Mouse (Mus musculus) neural tube, embryonic 15.5 days (tissue): ENCODE data around the gene Zhx3. TPM values are rescaled to one million over a fixed set of nuclear protein-coding genes. Genes with fewer than 3 reads are reported as not detected.

ENCODE experiments used
- ATAC-seq: fragments of 200-750 bp; cut with Nextera tagmentation; 2 replicates; pipeline ENCODE4 v1.8.0; 2017; ENCODE audit warnings: mild to moderate bottlenecking, moderate TSS enrichment, moderate library complexity; ENCODE audit not compliant: low FRiP score
- H3K27ac ChIP-seq: fragments of 300-500 bp; sonication (generic); replicated peaks from 2 replicates; pipeline ENCODE4 v1.5.1; 2015; ENCODE audit warnings: mild to moderate bottlenecking, inconsistent platforms
- H3K27me3 ChIP-seq: fragments of 300-500 bp; sonication (generic); replicated peaks from 2 replicates; pipeline ENCODE4 v1.6.1; 2015; ENCODE audit warnings: inconsistent platforms
- H3K36me3 ChIP-seq: fragments of 300-500 bp; sonication (generic); 2 replicates; pipeline ENCODE4 v1.6.1; 2015; ENCODE audit warnings: inconsistent platforms
- H3K4me1 ChIP-seq: fragments of 300-500 bp; sonication (generic); 2 replicates; pipeline ENCODE4 v1.6.1; 2015; ENCODE audit warnings: inconsistent platforms
- H3K4me2 ChIP-seq: fragments of 300-500 bp; sonication (generic); 2 replicates; pipeline ENCODE4 v1.6.1; 2015; ENCODE audit warnings: inconsistent platforms, mild to moderate bottlenecking, moderate library complexity
- H3K4me3 ChIP-seq: fragments of 300-500 bp; sonication (generic); replicated peaks from 2 replicates; pipeline ENCODE4 v1.5.1; 2015; ENCODE audit warnings: mild to moderate bottlenecking, inconsistent platforms
- H3K9ac ChIP-seq: fragments of 300-500 bp; sonication (generic); replicated peaks from 2 replicates; pipeline ENCODE4 v1.6.1; 2015; ENCODE audit warnings: mild to moderate bottlenecking, inconsistent platforms
- H3K9me3 ChIP-seq: fragments of 300-500 bp; sonication (generic); replicated peaks from 2 replicates; pipeline ENCODE4 v1.6.1; 2016; ENCODE audit warnings: inconsistent platforms
- WGBS: fragments of 180-500 bp; shearing (Covaris S2); methylation state at CpG from one replicate; pipeline ENCODE4 v1.1.7; 2015; ENCODE audit warnings: mixed read lengths; 5-methylcytosine and 5-hydroxymethylcytosine counted together
- polyA plus RNA-seq: library from polyadenylated mRNA; unstranded; fragments of >200 nt; fragmentation: Nextera tagmentation; extraction: Ambion mirVana; gene quantifications from 2 replicates; pipeline ENCODE4 v1.2.1, GENCODE M21; 2015

Gene Zhx3
- polyA plus RNA-seq = 17.6 and 17.9 TPM in 2 replicates

GRCm38 (mm10) chr2:160872890-160873382 is at the start of gene Zhx3:
Gene Zhx3, minus strand, starts transcription at chr2:160872998.
- under 1% methylated on average over 40 of the region's 48 CpGs for WGBS
- H3K9ac ChIP-seq = peak within 1 kb of the TSS; percentile 100
- peak; percentile 98 for ATAC-seq

DNA sequence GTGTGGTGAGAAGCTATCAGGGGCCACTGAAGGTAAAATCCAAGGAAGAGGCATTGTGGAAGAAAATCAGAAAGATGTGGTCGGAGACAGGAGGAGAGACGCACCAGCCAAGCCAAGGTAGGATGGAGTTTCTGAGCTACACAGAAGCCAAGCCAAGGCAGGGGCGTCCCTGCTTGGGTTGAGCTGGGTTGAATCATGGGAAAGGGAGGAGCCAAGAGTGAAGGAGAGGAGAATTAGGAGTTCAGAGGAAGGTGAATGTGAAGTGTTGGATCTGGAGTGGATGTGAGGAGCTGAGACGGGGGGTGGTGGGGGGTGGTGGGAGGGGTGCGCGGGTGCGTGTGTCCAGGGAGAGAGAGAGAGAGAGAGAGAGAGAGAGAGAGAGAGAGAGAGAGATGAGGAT is 48.5 kb upstream of the Zhx3 start:
- no peaks in the 10 kb centered on the region; the same call in 1 of the 2 replicates for H3K4me1 ChIP-seq
- H3K9ac ChIP-seq = no peak overlapping the region
- no peak overlapping the region for H3K27ac ChIP-seq
- WGBS = 78% methylated on average over 5 of the region's 7 CpGs
- H3K9me3 ChIP-seq = no peaks in the 10 kb centered on the region
- H3K4me2 ChIP-seq = no peak overlapping the region
- ATAC-seq = no peak
- no peak overlapping the region for H3K4me3 ChIP-seq
- no peaks in the 10 kb centered on the region; the same call in 1 of the 2 replicates for H3K27me3 ChIP-seq
- H3K36me3 ChIP-seq = no peaks in the 10 kb centered on the region

More at GRCm38 (mm10) chr2:160872890-160873382, at the start of gene Zhx3:
- no peaks in the 10 kb centered on the region for H3K36me3 ChIP-seq
- peak within 1 kb of the TSS; percentile 99 for H3K27ac ChIP-seq
- H3K4me2 ChIP-seq = peak within 1 kb of the TSS; percentile 75
- peaks cover 20% of the 10 kb centered on the region for H3K4me1 ChIP-seq
- no peaks in the 10 kb centered on the region for H3K9me3 ChIP-seq
- H3K4me3 ChIP-seq = peak within 1 kb of the TSS; percentile 98
- H3K27me3 ChIP-seq = no peaks in the 10 kb centered on the region

- no peaks in the 10 kb centered on the region for H3K4me1 ChIP-seq
- no peak for ATAC-seq
- no peak overlapping the region for H3K9ac ChIP-seq
- no peak overlapping the region for H3K4me3 ChIP-seq
- no peak overlapping the region for H3K4me2 ChIP-seq
- H3K27me3 ChIP-seq = no peaks in the 10 kb centered on the region; the same call in 1 of the 2 replicates
- H3K36me3 ChIP-seq = no peaks in the 10 kb centered on the region
- H3K9me3 ChIP-seq = no peaks in the 10 kb centered on the region
- WGBS = 81% methylated on average over 2 of the region's 2 CpGs
- H3K27ac ChIP-seq = no peak overlapping the region
Observed at GRCm38 (mm10) chr2:160918930-160919215, 46.1 kb upstream of the Zhx3 start.

DNA sequence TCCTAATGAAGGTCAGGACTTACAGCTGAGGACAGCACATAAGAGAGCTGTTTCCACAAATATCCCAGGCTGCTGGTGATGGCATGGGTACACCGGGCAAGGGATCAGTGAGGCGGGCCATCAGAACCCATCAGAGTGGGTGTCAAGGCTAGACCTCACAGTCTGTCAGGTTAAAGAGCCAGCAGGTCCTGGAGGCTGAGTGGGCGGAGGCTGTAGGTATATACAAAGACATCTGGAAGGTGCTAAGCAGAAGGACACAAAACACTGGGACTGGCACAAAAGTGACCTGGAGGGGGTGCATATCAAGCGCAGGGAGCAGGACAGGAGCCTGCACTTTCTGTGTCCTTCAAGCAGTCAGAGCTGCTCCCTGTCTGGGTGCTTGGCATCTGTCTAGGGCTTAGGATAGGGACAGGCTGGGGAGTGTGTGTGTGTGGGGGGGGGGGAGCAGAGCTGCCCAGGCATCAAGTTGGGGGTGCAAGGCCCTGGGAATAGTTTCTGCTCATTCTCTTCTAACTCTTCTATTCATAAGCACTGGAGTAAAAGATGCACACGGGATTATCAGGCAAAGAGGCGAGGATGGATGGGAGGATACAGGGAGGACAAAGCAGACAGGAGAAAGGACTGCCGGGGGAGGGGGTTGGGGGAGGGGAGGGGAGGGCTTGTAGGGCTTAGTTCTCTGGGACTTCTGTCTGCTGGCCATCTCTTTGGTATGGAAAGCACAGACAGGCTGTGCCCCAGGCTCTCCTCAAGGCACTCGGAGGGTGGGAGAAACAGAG is 45.5 kb upstream of the Zhx3 start:
- Histone ChIP-seq H3K27me3 (peaks cover under 1% of the 10 kb centered on the region), H3K9ac (no peak overlapping the region), H3K36me3 (no peaks in the 10 kb centered on the region), H3K4me1 (no peaks in the 10 kb centered on the region), H3K27ac (no peak overlapping the region), H3K4me3 (no peak overlapping the region), H3K4me2 (no peak overlapping the region), H3K9me3 (no peaks in the 10 kb centered on the region)
- ATAC-seq = no peak
- 52% methylated on average over 8 of the region's 8 CpGs for WGBS

- 95% methylated on average over 3 of the region's 3 CpGs for WGBS
- no peak overlapping the region for H3K9ac ChIP-seq
- no peak overlapping the region for H3K4me2 ChIP-seq
- H3K4me3 ChIP-seq = no peak overlapping the region
- H3K4me1 ChIP-seq = peaks cover 3% of the 10 kb centered on the region
- H3K27ac ChIP-seq = no peak overlapping the region
- H3K9me3 ChIP-seq = no peaks in the 10 kb centered on the region
- no peaks in the 10 kb centered on the region for H3K36me3 ChIP-seq
- H3K27me3 ChIP-seq = peaks cover 11% of the 10 kb centered on the region
- no peak for ATAC-seq
Observed at GRCm38 (mm10) chr2:160917313-160917712, 44.5 kb upstream of the Zhx3 start.

DNA sequence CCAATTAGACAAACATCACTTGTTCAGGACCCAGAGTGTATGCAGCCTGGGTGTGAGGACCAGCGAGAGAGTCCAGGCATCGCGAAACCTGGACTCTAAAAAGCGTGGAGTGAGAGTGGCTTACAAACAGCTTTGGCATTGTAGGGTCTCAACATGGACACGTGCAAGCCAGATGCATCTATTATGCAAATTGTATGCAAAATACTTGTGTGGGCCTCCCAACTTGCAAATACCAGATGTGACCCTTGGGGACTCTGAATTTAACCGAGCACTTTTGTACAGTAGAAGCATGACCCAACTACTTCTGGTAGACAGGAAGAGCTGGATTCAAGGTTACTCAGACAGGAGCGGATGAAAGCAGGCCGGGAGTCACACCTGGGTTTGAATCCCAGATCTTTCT is 43.9 kb upstream of the Zhx3 start:
- H3K27ac ChIP-seq = no peak overlapping the region

GRCm38 (mm10) chr2:160915821-160916610 is 43.2 kb upstream of the Zhx3 start:
- Histone ChIP-seq H3K27ac (no peak overlapping the region), H3K4me3 (no peak overlapping the region), H3K36me3 (no peaks in the 10 kb centered on the region), H3K9me3 (no peaks in the 10 kb centered on the region), H3K27me3 (peaks cover 24% of the 10 kb centered on the region), H3K9ac (no peak overlapping the region), H3K4me1 (peaks cover 13% of the 10 kb centered on the region), H3K4me2 (no peak overlapping the region)
- 77% methylated on average over 13 of the region's 13 CpGs for WGBS
- no peak for ATAC-seq

More for the DNA sequence above, 43.9 kb upstream of the Zhx3 start:
- Histone ChIP-seq H3K4me1 (peaks cover 9% of the 10 kb centered on the region), H3K36me3 (no peaks in the 10 kb centered on the region), H3K9ac (no peak overlapping the region), H3K4me3 (no peak overlapping the region), H3K27me3 (peaks cover 17% of the 10 kb centered on the region), H3K4me2 (no peak overlapping the region), H3K9me3 (no peaks in the 10 kb centered on the region)
- WGBS = 65% methylated on average over 8 of the region's 8 CpGs
- no peak for ATAC-seq

- ATAC-seq = no peak
- no peak overlapping the region for H3K4me2 ChIP-seq
- no peaks in the 10 kb centered on the region for H3K9me3 ChIP-seq
- 79% methylated on average over 9 of the region's 9 CpGs for WGBS
- no peak overlapping the region for H3K4me3 ChIP-seq
- H3K27ac ChIP-seq = no peak overlapping the region
- H3K27me3 ChIP-seq = peaks cover 37% of the 10 kb centered on the region
- no peaks in the 10 kb centered on the region for H3K36me3 ChIP-seq
- peaks cover 13% of the 10 kb centered on the region for H3K4me1 ChIP-seq
- no peak overlapping the region for H3K9ac ChIP-seq
Observed at GRCm38 (mm10) chr2:160914656-160915055, 41.9 kb upstream of the Zhx3 start.

GRCm38 (mm10) chr2:160912231-160912671 is 39.5 kb upstream of the Zhx3 start, which contains the start of gene Emilin3:
Gene Emilin3, minus strand, starts transcription at chr2:160912328.
- Histone ChIP-seq H3K9ac (peak within 1 kb of the TSS; percentile 42), H3K4me1 (peaks cover 13% of the 10 kb centered on the region), H3K4me2 (peak within 1 kb of the TSS; percentile 90), H3K36me3 (no peaks in the 10 kb centered on the region), H3K4me3 (peak within 1 kb of the TSS; percentile 46), H3K27me3 (peaks cover 46% of the 10 kb centered on the region), H3K27ac (no peak within 1 kb of the TSS), H3K9me3 (no peaks in the 10 kb centered on the region)
- 1% methylated on average over 43 of the region's 46 CpGs for WGBS
- ATAC-seq = 0 out of 2 replicates have a peak, but pooled peaks have one; percentile 35

DNA sequence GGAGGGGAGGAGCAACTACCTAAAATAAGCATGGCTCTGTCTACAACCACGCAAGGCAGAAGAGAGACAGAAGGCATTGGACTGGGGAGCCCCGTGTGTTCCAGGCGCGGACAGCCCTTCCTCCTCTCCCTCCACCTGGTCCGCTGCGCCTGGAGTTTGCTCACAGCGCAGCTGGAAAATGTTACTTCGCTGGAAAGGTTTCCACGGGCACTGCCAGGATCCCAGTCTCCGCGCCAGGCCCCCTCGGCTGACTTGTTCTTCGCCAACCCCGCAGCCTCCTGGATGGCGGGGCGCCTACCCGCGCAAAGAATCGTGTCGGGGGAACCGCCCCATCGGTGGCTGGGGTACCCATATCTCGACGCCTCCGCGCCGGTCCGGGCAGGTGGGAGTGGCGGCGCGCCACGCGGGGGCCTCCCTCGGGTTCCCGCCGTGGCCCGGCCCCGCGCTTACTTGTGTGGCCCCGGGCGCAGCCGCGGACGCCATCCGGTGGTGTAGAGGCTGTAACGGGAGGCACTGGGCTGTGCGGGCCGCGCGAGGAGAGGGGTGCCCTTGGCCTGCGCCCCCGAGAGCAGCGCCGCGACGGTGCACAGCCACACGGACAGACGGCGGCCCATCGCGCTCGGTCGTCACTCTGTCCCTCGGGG is 38.9 kb upstream of the Zhx3 start:
- Histone ChIP-seq H3K4me3 (peak overlapping the region; percentile 46), H3K9me3 (no peaks in the 10 kb centered on the region), H3K36me3 (no peaks in the 10 kb centered on the region), H3K4me2 (peak overlapping the region; percentile 90), H3K27ac (no peak overlapping the region), H3K27me3 (peaks cover 46% of the 10 kb centered on the region), H3K9ac (peak overlapping the region; percentile 42), H3K4me1 (peaks cover 13% of the 10 kb centered on the region)
- WGBS = 2% methylated on average over 58 of the region's 64 CpGs
- peak; percentile 36; the same call in 1 of the 2 replicates for ATAC-seq

GRCm38 (mm10) chr2:160910633-160911032 is 37.8 kb upstream of the Zhx3 start:
- Histone ChIP-seq H3K9ac (no peak overlapping the region), H3K4me3 (no peak overlapping the region), H3K9me3 (no peaks in the 10 kb centered on the region), H3K36me3 (no peaks in the 10 kb centered on the region), H3K27me3 (peaks cover 46% of the 10 kb centered on the region), H3K4me2 (no peak overlapping the region), H3K4me1 (peaks cover 13% of the 10 kb centered on the region), H3K27ac (no peak overlapping the region)
- WGBS = 85% methylated on average over 5 of the region's 5 CpGs
- no peak for ATAC-seq
